Comparison of ENCODE assay signal across 21 mouse cellular contexts in the genomic region with DNA sequence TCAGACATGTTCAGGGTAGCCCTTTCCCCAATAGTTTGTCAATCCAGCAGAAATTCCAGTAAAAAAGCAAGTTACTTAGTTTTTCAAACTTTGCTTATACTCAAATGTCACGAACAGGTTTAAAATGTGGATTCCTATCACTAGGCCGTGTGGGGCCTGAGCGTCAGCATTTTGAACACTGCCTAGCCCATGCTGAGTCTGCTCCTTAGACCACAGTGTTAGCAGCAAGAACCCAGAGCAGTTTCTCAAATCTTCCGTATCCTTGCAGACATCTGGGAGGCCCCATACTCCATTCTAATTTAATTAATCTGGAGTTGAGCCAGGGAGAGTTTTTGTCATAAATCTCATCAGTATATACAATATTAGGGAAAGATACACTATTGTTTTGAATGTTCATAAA.
"Had no signal": no experiment of that assay in that cellular context is flagged by ENCODE, and none has a peak within 500 bp of the region (broad histone marks: within the 10 kb centered on the region; RNA-seq: fewer than 3 reads in every experiment).

No protein-coding gene starts in this region.

- H3K4me2 ChIP-seq: heart, embryonic 12.5 days; hindbrain, embryonic 12.5 days; hindbrain, embryonic 15.5 days; intestine, embryonic 15.5 days; limb, embryonic 12.5 days; liver, embryonic 11.5 days had no signal

- ATAC-seq: inflammation-experienced regulatory T-cells, adult 6 months; intestine, embryonic 15.5 days; intestine, postnatal 0 days had no signal

- H3K9ac ChIP-seq: heart, embryonic 12.5 days; hindbrain, embryonic 12.5 days; hindbrain, embryonic 15.5 days; intestine, embryonic 15.5 days; limb, embryonic 12.5 days had no signal

- H3K4me1 ChIP-seq: heart, embryonic 10.5 days; heart, embryonic 12.5 days; intestine, embryonic 15.5 days; limb, embryonic 12.5 days had no signal

- H3K27me3 ChIP-seq: heart, embryonic 12.5 days; hindbrain, embryonic 12.5 days; hindbrain, embryonic 15.5 days; intestine, embryonic 15.5 days; limb, embryonic 12.5 days had no signal

- H3K36me3 ChIP-seq: heart, embryonic 10.5 days; heart, embryonic 12.5 days; hindbrain, embryonic 10.5 days; hindbrain, embryonic 12.5 days; hindbrain, embryonic 15.5 days; intestine, embryonic 15.5 days; limb, embryonic 10.5 days; limb, embryonic 12.5 days had no signal

- H3K4me3 ChIP-seq: gastrocnemius, adult 2 months; heart, embryonic 10.5 days; heart, embryonic 12.5 days; hindbrain, embryonic 10.5 days; hindbrain, embryonic 12.5 days; hindbrain, embryonic 15.5 days; intestine, embryonic 15.5 days; layer of hippocampus, adult 2 months; left cerebral cortex, adult 2 months; limb, embryonic 10.5 days; limb, embryonic 12.5 days had no signal

- DNase-seq: gastrocnemius, adult 2 months; gastrocnemius, postnatal 10 days; gastrocnemius, postnatal 25 days; heart, adult 18-20 months; heart, postnatal 10 days; heart, postnatal 4 days; liver had no signal

- H3K9me3 ChIP-seq: heart, embryonic 10.5 days; heart, embryonic 12.5 days; hindbrain, embryonic 10.5 days; hindbrain, embryonic 12.5 days; hindbrain, embryonic 15.5 days; intestine, embryonic 15.5 days; limb, embryonic 10.5 days; limb, embryonic 12.5 days had no signal

- H3K27ac ChIP-seq: gastrocnemius, adult 2 months; heart, embryonic 10.5 days; hindbrain, embryonic 10.5 days; intestine, embryonic 15.5 days; kidney, postnatal 0 days; layer of hippocampus, adult 2 months; left cerebral cortex, adult 2 months; limb, embryonic 10.5 days; limb, embryonic 12.5 days had no signal
